Mouse (Mus musculus): ENCODE data around the gene F8. TPM values are rescaled to one million over a fixed set of nuclear protein-coding genes. Genes with fewer than 3 reads are reported as not detected.
A peak's percentile ranks its signal among the peaks of the same experiment; 100 is the strongest.
"Not testable (repeated sequence)": the region's sequence is repeated elsewhere in the genome, so short reads cannot be mapped to it uniquely, and the experiment has no call there.

The F8 gene
- polyA plus RNA-seq, 1 experiment = 0.31 TPM

DNA sequence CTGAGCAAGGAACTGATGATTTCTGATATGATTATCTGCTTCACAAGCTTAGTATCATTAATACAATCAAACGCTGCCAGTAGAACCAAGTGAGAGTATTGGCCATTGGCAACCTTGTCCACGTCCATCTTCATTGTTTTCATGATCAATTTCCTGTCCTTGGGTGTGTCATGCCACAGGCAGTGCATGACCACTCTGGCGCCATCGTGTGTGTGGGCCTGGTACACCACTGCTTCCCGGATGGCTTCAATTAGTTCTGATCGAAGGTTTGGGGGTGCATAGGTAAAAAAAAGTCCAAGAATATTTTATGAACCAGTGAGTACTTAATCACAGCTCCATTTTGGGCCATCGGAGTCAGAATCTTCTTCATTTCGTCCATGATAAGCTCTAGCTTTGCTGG, 110.7 kb downstream of the F8 start:
- Histone ChIP-seq H3K36me3 (ENCODE audit: control insufficient read depth, insufficient read depth, low read length) (no peaks in the 10 kb centered on the region), H3K27ac (ENCODE audit: control insufficient read depth, insufficient read depth, low read length) (no peak overlapping the region), H3K4me3 (ENCODE audit: control insufficient read depth, insufficient read depth, low read length) (no peak overlapping the region), H3K27me3 (ENCODE audit: control insufficient read depth, insufficient read depth, low read length) (no peaks in the 10 kb centered on the region), H3K4me1 (replicated peaks; ENCODE audit: control insufficient read depth, insufficient read depth, low read length) (no peaks in the 10 kb centered on the region)
- DNase-seq = peak; percentile 4
- no peak for TF ChIP-seq POLR2A (IDR thresholded peaks at IDR 0.05; ENCODE audit: control insufficient read depth, extremely low read depth, insufficient read depth, low read length, poor library complexity)
- 71% methylated on average over 8 of the region's 8 CpGs for WGBS

DNA sequence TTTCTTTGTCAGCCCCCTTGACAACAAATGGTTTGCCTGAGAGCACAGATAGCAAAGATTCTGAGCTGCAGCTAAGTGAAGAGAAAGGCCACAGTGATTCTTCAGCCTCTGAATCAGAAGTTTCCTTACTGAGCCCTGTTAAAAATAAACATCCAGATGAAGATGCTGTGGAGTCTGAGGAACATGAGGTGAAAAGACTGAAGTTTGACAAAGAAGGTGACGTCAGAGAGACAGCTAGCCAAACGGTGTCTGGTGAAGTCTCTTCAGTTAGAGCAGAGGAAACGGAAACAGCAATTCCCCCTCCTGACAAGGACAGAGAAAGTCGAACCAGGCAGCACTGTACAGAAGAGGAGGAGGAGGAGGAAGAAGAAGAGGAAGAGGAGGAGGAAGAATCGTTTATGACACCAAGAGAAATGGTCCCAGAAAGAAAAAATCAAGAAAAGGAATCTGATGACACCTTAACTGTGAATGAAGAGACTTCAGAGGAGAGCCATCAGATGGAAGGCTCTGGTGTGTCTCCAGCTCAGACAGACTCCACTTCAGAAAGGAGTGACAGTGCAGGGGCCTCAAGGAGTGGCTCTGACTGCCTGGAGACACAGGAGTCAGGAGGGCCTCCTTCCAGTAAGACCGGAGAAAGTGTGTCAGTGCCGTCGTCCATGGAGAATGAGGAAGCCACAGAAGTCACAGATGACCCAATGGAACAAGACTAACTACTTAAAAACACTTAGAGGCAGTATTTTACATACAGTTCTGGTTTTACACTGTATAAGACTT, 148.6 kb downstream of the F8 start:
- H3K27ac ChIP-seq (ENCODE audit: control insufficient read depth, insufficient read depth, low read length); DNase-seq; H3K27me3 ChIP-seq (ENCODE audit: control insufficient read depth, insufficient read depth, low read length); H3K4me1 ChIP-seq (replicated peaks; ENCODE audit: control insufficient read depth, insufficient read depth, low read length); H3K4me3 ChIP-seq (ENCODE audit: control insufficient read depth, insufficient read depth, low read length); H3K36me3 ChIP-seq (ENCODE audit: control insufficient read depth, insufficient read depth, low read length): not testable (repeated sequence)
- WGBS = 23% methylated on average over 8 of the region's 8 CpGs

DNA sequence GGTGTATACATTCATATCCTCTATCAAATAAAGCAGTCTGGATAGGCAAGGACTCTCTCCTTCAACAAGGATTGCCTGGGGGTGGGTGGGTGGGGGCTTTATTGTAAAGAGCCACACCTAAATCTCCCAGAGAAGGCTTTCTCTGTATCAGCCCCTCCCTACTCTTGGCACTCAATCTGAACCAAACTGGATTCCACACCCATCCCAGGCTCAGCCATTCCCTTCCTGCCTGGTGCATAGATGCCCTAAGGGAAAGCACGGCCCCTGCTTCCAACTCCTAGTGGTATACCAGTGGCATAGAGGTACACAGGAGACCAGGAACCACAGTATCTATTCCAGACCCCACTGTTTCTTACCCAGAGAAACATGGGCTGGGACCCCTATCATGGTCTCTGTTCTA, 151.0 kb downstream of the F8 start:
- no peaks in the 10 kb centered on the region for H3K4me1 ChIP-seq (replicated peaks; ENCODE audit: control insufficient read depth, insufficient read depth, low read length)
- WGBS = 93% methylated on average over 1 of the region's 1 CpGs
- H3K4me3 ChIP-seq (ENCODE audit: control insufficient read depth, insufficient read depth, low read length) = no peak overlapping the region
- H3K36me3 ChIP-seq (ENCODE audit: control insufficient read depth, insufficient read depth, low read length) = no peaks in the 10 kb centered on the region
- TF ChIP-seq CTCF (IDR thresholded peaks at IDR 0.05; ENCODE audit: borderline replicate concordance, control insufficient read depth, extremely low read depth, insufficient read depth, low read length, poor library complexity) (no peak), POLR2A (IDR thresholded peaks at IDR 0.05; ENCODE audit: control insufficient read depth, extremely low read depth, insufficient read depth, low read length, poor library complexity) (no peak)
- no peaks in the 10 kb centered on the region for H3K27me3 ChIP-seq (ENCODE audit: control insufficient read depth, insufficient read depth, low read length)
- no peak overlapping the region for H3K27ac ChIP-seq (ENCODE audit: control insufficient read depth, insufficient read depth, low read length)
- DNase-seq = no peak

DNA sequence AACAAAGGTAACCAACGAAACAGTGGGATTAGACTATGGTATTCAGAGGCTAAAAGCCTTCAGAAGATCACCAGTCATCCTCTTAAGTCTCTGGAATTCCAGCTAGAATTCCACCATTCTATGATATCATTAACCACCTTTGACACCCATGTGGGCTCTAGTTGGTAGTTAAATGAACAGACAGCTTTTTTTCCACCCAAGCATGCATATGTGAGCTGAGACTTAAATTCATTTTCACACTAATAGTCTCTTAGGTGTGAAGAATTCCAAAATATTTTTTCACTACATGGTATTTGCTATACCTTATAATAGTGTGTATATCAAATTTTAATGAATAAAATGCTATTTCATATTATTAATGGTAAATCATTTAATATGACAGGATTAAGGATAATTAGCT, 218.7 kb downstream of the F8 start, which contains the start of gene Smim9:
Smim9 (minus strand) TSS at position 101 of the 400 bp plus-strand sequence.
- H3K27me3 ChIP-seq (ENCODE audit: control insufficient read depth, insufficient read depth, low read length) = no peaks in the 10 kb centered on the region
- H3K27ac ChIP-seq (ENCODE audit: control insufficient read depth, insufficient read depth, low read length) = no peak within 1 kb of the TSS
- no peaks in the 10 kb centered on the region for H3K36me3 ChIP-seq (ENCODE audit: control insufficient read depth, insufficient read depth, low read length)
- WGBS = 87% methylated on average over 1 of the region's 1 CpGs
- no peaks in the 10 kb centered on the region for H3K4me1 ChIP-seq (replicated peaks; ENCODE audit: control insufficient read depth, insufficient read depth, low read length)
- TF ChIP-seq CTCF (IDR thresholded peaks at IDR 0.05; ENCODE audit: borderline replicate concordance, control insufficient read depth, extremely low read depth, insufficient read depth, low read length, poor library complexity) (no peak), POLR2A (IDR thresholded peaks at IDR 0.05; ENCODE audit: control insufficient read depth, extremely low read depth, insufficient read depth, low read length, poor library complexity) (no peak)
- no peak within 1 kb of the TSS for H3K4me3 ChIP-seq (ENCODE audit: control insufficient read depth, insufficient read depth, low read length)
- DNase-seq = no peak

DNA sequence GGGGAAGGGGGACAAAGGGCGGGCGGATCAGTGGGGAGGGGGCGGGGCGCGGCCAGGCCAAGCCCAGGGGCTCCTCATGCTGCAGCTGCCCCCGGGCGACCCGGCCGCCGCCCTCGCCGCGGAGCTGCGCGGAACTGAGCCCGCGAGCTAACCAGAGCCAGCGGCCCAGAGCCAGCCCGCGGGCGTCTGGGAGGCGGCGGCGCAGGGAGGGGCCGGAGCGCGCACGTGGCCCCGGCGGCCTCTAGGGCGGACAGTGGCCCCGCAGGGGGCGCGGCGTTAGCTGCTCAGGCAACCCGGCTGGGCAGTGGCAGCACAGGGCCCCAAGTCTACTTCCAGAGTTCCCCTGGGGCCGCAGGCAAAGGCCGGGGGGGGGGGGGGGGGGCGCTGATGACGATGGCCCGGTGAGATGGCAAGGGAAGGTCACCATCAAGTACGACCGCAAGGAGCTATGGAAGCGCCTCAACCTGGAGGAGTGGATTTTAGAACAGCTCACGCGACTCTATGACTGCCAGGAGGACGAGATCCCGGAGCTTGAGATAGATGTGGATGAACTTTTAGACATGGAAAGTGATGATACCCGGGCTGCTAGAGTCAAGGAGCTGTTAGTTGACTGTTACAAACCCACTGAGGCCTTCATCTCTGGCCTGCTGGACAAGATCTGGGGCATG, 226.7 kb downstream of the F8 start:
- no peak for TF ChIP-seq CTCF (IDR thresholded peaks at IDR 0.05; ENCODE audit: borderline replicate concordance, control insufficient read depth, extremely low read depth, insufficient read depth, low read length, poor library complexity)
- TF ChIP-seq POLR2A (IDR thresholded peaks at IDR 0.05; ENCODE audit: control insufficient read depth, extremely low read depth, insufficient read depth, low read length, poor library complexity) = no peak
- peak overlapping the region; percentile 39 for H3K4me3 ChIP-seq (ENCODE audit: control insufficient read depth, insufficient read depth, low read length)
- H3K4me1 ChIP-seq (replicated peaks; ENCODE audit: control insufficient read depth, insufficient read depth, low read length) = no peaks in the 10 kb centered on the region
- no peak overlapping the region for H3K27ac ChIP-seq (ENCODE audit: control insufficient read depth, insufficient read depth, low read length)
- no peaks in the 10 kb centered on the region for H3K36me3 ChIP-seq (ENCODE audit: control insufficient read depth, insufficient read depth, low read length)
- WGBS = 12% methylated on average over 28 of the region's 49 CpGs
- DNase-seq = peak; percentile 16
- no peaks in the 10 kb centered on the region for H3K27me3 ChIP-seq (ENCODE audit: control insufficient read depth, insufficient read depth, low read length)

DNA sequence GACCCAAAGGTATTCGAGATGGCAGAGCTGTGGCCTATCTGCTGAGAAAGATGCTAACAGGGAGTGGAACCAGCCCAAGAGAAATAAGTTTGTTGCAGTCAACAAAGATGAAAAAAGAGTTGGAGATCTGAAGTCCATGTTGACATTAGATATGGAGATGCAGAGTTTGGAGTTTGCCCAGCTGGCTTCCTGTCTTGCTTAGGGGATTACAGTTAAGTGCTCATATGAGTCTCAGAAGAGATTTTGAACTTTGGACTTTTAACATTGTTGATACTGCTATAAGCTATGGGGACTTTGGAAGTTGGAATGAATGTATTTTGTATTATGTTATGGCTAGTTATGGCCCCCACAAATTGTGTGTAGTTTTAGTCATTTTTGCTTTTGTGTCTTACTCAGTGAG, 230.2 kb downstream of the F8 start:
- TF ChIP-seq POLR2A (IDR thresholded peaks at IDR 0.05; ENCODE audit: control insufficient read depth, extremely low read depth, insufficient read depth, low read length, poor library complexity) = no peak
- no peak for TF ChIP-seq CTCF (IDR thresholded peaks at IDR 0.05; ENCODE audit: borderline replicate concordance, control insufficient read depth, extremely low read depth, insufficient read depth, low read length, poor library complexity)
- Histone ChIP-seq H3K4me3 (ENCODE audit: control insufficient read depth, insufficient read depth, low read length) (no peak overlapping the region), H3K27me3 (ENCODE audit: control insufficient read depth, insufficient read depth, low read length) (no peaks in the 10 kb centered on the region), H3K36me3 (ENCODE audit: control insufficient read depth, insufficient read depth, low read length) (no peaks in the 10 kb centered on the region), H3K27ac (ENCODE audit: control insufficient read depth, insufficient read depth, low read length) (no peak overlapping the region), H3K4me1 (replicated peaks; ENCODE audit: control insufficient read depth, insufficient read depth, low read length) (no peaks in the 10 kb centered on the region)
- DNase-seq = no peak
- 88% methylated on average over 1 of the region's 1 CpGs for WGBS

DNA sequence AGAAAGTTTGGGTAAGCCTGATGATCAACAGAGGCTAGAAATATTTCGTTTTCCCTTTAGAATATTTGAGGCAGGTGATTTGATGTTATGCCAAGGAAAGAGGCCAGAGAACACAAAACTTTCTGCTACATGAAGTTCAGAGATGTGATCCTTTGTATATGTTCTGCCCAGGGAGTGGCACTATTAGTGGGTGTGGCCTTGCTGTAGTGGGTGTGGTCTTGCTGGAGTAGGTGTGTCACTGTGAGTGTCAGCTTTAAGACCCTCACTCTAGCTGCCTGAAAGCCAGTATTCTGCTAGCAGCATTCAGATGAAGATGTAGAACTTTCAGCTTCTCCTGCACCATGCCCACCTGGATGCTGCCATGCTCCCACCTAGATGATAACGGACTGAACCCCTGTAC, 232.1 kb downstream of the F8 start:
- no peak overlapping the region for H3K27ac ChIP-seq (ENCODE audit: control insufficient read depth, insufficient read depth, low read length)
- TF ChIP-seq CTCF (IDR thresholded peaks at IDR 0.05; ENCODE audit: borderline replicate concordance, control insufficient read depth, extremely low read depth, insufficient read depth, low read length, poor library complexity) = no peak
- no peaks in the 10 kb centered on the region for H3K27me3 ChIP-seq (ENCODE audit: control insufficient read depth, insufficient read depth, low read length)
- 88% methylated on average over 2 of the region's 2 CpGs for WGBS
- no peaks in the 10 kb centered on the region for H3K4me1 ChIP-seq (replicated peaks; ENCODE audit: control insufficient read depth, insufficient read depth, low read length)
- H3K36me3 ChIP-seq (ENCODE audit: control insufficient read depth, insufficient read depth, low read length) = no peaks in the 10 kb centered on the region
- DNase-seq = no peak
- no peak overlapping the region for H3K4me3 ChIP-seq (ENCODE audit: control insufficient read depth, insufficient read depth, low read length)

All from thymus, adult 2 months (tissue).